Mouse (Mus musculus) liver, adult 2 months (tissue): ENCODE results near the gene Slc16a5. TPM values are rescaled to one million over a fixed set of nuclear protein-coding genes. Genes with fewer than 3 reads are reported as not detected.
"Not testable (repeated sequence)": the region's sequence is repeated elsewhere in the genome, so short reads cannot be mapped to it uniquely, and the experiment has no call there.

ENCODE experiments used
- DNase-seq: peaks from one replicate; pipeline ENCODE4 v3.0.0-alpha.2; 2011; ENCODE audit warnings: low read depth, low spot score; ENCODE audit errors: extremely low read depth
- H3K27ac ChIP-seq: fragments of 200-500 bp; replicated peaks from 2 replicates; pipeline ENCODE4 v1.5.1; 2012; ENCODE audit warnings: low read depth, mild to moderate bottlenecking, control low read depth, inconsistent platforms, low read length; ENCODE audit not compliant: insufficient read depth
- H3K27me3 ChIP-seq: fragments of 200-500 bp; 2 replicates; pipeline ENCODE4 v1.6.1; 2012; ENCODE audit warnings: mild to moderate bottlenecking, moderate library complexity, low read length, inconsistent platforms; ENCODE audit not compliant: control insufficient read depth, insufficient read depth
- H3K36me3 ChIP-seq: fragments of 200-500 bp; 2 replicates; pipeline ENCODE4 v1.6.1; 2012; ENCODE audit warnings: low read length, inconsistent platforms; ENCODE audit not compliant: control insufficient read depth, insufficient read depth
- H3K4me1 ChIP-seq: fragments of 200-500 bp; 2 replicates; pipeline ENCODE4 v1.6.1; 2011; ENCODE audit warnings: low read length; ENCODE audit not compliant: control insufficient read depth, insufficient read depth
- H3K4me3 ChIP-seq: fragments of 200-500 bp; 2 replicates; pipeline ENCODE4 v1.5.1; 2011; ENCODE audit warnings: low read depth, mild to moderate bottlenecking, control low read depth, low read length, moderate library complexity; ENCODE audit not compliant: insufficient read depth
- H3K79me2 ChIP-seq: fragments of 200-500 bp; 2 replicates; pipeline ENCODE4 v1.6.1; 2012; ENCODE audit warnings: inconsistent platforms, mild to moderate bottlenecking, low read length, moderate library complexity; ENCODE audit not compliant: control insufficient read depth, insufficient read depth
- H3K9ac ChIP-seq: fragments of 200-500 bp; 2 replicates; pipeline ENCODE4 v1.6.1; 2012; ENCODE audit warnings: low read depth, mild to moderate bottlenecking, control low read depth, inconsistent platforms, low read length
- CTCF ChIP-seq: fragments of 200-500 bp; IDR thresholded peaks from 2 replicates; pipeline ENCODE4 v1.5.1; 2011; ENCODE audit warnings: low read depth, low read length, control low read depth
- POLR2A ChIP-seq: fragments of 200-500 bp; IDR thresholded peaks from 2 replicates; pipeline ENCODE4 v1.6.1; 2011; ENCODE audit warnings: low read length, control low read depth; ENCODE audit not compliant: insufficient read depth; ENCODE audit errors: extremely low read depth
- WGBS: fragments of 180-500 bp; shearing (Covaris S2); methylation state at CpG from one replicate; pipeline ENCODE4 v1.1.7; 2018; 5-methylcytosine and 5-hydroxymethylcytosine counted together
- polyA plus RNA-seq: library from polyadenylated mRNA; depleted of rRNA; stranded (reverse); fragments of >200 nt; gene quantifications from 2 replicates; pipeline ENCODE4 v1.2.3, GENCODE M21; 2012
- total RNA-seq: library from RNA; depleted of rRNA; stranded (reverse); fragments of >200 nt; gene quantifications from 2 replicates; pipeline ENCODE4 v1.2.3, GENCODE M21; 2014

Slc16a5 gene
- total and polyA plus RNA-seq, 2 experiments: 23.0 to 49.1 TPM

GRCm38 (mm10) chr11:115488551-115489104, 26.4 kb downstream of the Slc16a5 start:
- no peak for DNase-seq
- Histone ChIP-seq H3K9ac (no peak overlapping the region), H3K4me1 (no peaks in the 10 kb centered on the region), H3K36me3 (no peaks in the 10 kb centered on the region), H3K27me3 (no peaks in the 10 kb centered on the region), H3K27ac (no peak overlapping the region), H3K4me3 (no peak overlapping the region), H3K79me2 (no peaks in the 10 kb centered on the region; the same call in 1 of the 2 replicates)
- TF ChIP-seq POLR2A: no peak
- TF ChIP-seq CTCF: no peak
- WGBS: 94% methylated on average over 19 of the region's 19 CpGs

DNA sequence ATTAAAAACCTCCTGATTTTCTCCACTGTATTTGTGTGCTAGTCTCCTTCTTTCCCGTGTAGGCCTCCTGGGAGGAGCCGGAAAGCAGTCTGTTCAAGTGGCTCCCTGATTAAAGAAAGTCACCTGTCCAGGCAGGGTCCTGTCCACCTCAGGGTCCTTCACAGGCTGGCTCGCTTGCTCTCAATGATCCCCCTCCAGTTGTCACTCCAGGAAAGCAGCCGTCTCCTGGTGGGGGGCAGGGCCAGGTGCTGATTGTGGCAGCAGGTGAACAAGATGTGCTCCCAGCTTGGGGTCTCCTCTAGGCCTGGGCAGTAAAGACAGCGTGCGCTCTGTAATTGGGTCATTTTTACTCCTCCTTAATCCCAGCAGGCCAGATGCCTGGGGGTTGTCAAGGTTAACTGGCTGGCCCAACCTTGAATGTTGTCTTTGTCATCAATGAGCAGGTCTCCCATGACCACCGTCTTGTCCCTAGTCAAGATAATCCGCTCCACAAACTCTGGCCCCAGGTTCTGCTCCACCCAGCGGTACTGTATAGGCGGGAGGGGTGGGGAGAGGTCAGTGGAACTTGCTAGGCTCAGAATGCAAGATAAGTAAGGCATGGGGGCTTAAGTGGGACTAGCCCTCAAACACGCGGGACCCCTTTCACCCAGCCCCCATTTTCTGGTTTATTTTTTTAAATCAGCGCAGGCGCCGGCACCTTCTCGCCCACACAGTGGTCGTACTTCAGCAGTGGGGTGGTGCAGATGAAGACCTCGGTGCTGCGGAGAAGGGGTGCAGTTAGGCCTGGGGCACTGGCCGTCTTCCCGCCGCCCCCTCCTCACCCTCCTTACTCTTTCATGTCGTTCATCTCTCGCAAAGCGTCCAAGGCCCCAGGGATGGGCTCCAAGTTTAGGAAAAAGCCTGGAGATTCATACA, 28.4 kb downstream of the Slc16a5 start:
- H3K79me2 ChIP-seq: no peaks in the 10 kb centered on the region
- peak overlapping the region; percentile 33; the same call in 1 of the 2 replicates for H3K9ac ChIP-seq
- H3K36me3 ChIP-seq: no peaks in the 10 kb centered on the region
- H3K27ac ChIP-seq: no peak overlapping the region
- peak overlapping the region; percentile 23; the same call in 1 of the 2 replicates for H3K4me3 ChIP-seq
- H3K27me3 ChIP-seq: no peaks in the 10 kb centered on the region
- TF ChIP-seq POLR2A (no peak), CTCF (no peak)
- 37% methylated on average over 25 of the region's 25 CpGs for WGBS
- no peak for DNase-seq
- H3K4me1 ChIP-seq: no peaks in the 10 kb centered on the region

DNA sequence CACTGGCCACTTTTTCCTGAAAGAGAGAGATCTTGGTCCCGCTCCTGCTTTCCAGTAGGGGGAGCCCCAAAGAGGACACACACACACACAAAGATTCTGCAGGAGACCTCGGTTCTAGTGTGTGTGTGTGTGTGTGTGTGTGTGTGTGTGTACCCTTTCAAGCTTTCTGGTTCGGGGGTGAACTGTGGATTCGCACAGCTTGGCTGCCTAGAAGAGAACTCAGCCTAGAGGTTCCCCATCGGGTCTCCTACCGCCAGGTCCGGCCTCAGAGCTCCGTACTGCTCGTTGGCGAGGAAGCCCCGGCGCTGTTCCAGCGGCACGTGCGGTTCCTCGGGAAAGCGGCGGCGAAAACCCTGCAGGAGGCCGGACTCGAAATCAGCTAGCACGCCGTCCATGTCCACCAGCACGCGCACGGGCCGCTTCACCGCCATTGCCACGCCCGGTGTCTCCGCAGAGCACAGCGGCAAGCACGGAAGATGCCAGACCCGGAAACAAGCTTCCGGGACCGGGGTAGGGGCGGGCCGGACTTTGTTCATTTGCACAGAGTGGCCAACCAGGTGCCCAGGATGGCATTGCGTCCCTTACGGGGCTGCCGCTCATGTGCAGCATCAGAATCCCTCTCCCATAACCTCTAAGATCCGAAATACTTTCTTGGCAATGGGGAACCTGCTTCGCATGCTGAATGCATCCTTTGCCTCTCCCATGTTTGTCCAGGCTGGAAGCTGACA, 29.2 kb downstream of the Slc16a5 start, which contains the start of gene Nt5c:
Nt5c (minus strand) TSS at position 507 of the 728 bp plus-strand sequence.
- H3K79me2 ChIP-seq: no peaks in the 10 kb centered on the region
- no peaks in the 10 kb centered on the region for H3K4me1 ChIP-seq
- 0 out of 2 replicates have a peak, but pooled peaks have one; percentile 34 for TF ChIP-seq POLR2A
- TF ChIP-seq CTCF: peak; percentile 58; the same call in 1 of the 2 replicates
- 0% methylated on average over 43 of the region's 43 CpGs for WGBS
- H3K36me3 ChIP-seq: no peaks in the 10 kb centered on the region
- no peaks in the 10 kb centered on the region for H3K27me3 ChIP-seq
- peak within 1 kb of the TSS; percentile 66 for H3K9ac ChIP-seq
- peak within 1 kb of the TSS; percentile 24 for H3K27ac ChIP-seq
- H3K4me3 ChIP-seq: peak within 1 kb of the TSS; percentile 79
- DNase-seq: peak; percentile 67

- Histone ChIP-seq H3K79me2 (no peaks in the 10 kb centered on the region), H3K9ac (no peak overlapping the region), H3K27ac (no peak overlapping the region), H3K27me3 (no peaks in the 10 kb centered on the region), H3K4me3 (no peak overlapping the region), H3K4me1 (no peaks in the 10 kb centered on the region), H3K36me3 (no peaks in the 10 kb centered on the region)
- TF ChIP-seq POLR2A (no peak), CTCF (no peak)
- no peak for DNase-seq
- 39% methylated on average over 6 of the region's 6 CpGs for WGBS
Measured at GRCm38 (mm10) chr11:115492387-115492786, 30.1 kb downstream of the Slc16a5 start.

DNA sequence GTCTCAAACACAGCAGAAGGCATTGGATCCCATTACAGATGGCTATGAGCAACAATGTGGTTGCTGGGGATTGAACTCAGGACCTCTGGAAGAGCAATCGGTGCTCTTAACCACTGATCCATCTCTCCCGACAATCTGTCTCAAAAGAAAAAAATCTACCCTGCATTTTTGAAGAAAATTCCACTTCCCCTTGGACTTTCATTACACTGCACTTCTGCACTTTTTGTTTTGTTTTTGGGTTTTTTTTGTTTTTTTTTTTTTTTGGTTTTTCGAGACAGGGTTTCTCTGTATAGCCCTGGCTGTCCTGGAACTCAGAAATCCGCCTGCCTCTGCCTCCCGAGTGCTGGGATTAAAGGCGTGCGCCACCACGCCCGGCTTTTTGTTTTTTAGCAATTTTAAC, 34.3 kb downstream of the Slc16a5 start:
- not testable (repeated sequence) for H3K36me3 ChIP-seq, DNase-seq, H3K27me3 ChIP-seq, H3K4me1 ChIP-seq, H3K79me2 ChIP-seq, H3K27ac ChIP-seq, H3K9ac ChIP-seq, H3K4me3 ChIP-seq
- WGBS: 89% methylated on average over 9 of the region's 9 CpGs
